Mouse (Mus musculus) bone marrow macrophage, adult 2 months (primary cell): ENCODE data around the gene Gstt1. TPM values are rescaled to one million over a fixed set of nuclear protein-coding genes. Genes with fewer than 3 reads are reported as not detected.

Experiments used
- H3K27ac ChIP-seq: 2 replicates; pipeline ENCODE4 v1.5.1; 2012; ENCODE audit warnings: low read depth, low read length; ENCODE audit not compliant: insufficient read depth
- H3K4me1 ChIP-seq: 2 replicates; pipeline ENCODE4 v1.6.1; 2012; ENCODE audit warnings: low read length; ENCODE audit not compliant: control insufficient read depth, insufficient read depth
- H3K4me3 ChIP-seq: 2 replicates; pipeline ENCODE4 v1.5.1; 2012; ENCODE audit warnings: mild to moderate bottlenecking, low read length, moderate library complexity; ENCODE audit not compliant: insufficient read depth
- CTCF ChIP-seq: IDR thresholded peaks from 2 replicates; pipeline ENCODE4 v1.5.1; 2012; ENCODE audit warnings: low read depth, mild to moderate bottlenecking, low read length, moderate library complexity
- POLR2A ChIP-seq: IDR thresholded peaks from 2 replicates; pipeline ENCODE4 v1.6.1; 2012; ENCODE audit warnings: mild to moderate bottlenecking, low read depth, low read length, borderline replicate concordance
- polyA plus RNA-seq: library from polyadenylated mRNA; stranded (reverse); fragments of >200 nt; gene quantifications from 2 replicates; pipeline ENCODE4 v1.2.4, GENCODE M21; 2012; ENCODE audit not compliant: missing spikeins, insufficient read depth, insufficient read length

Gstt1 gene
- polyA plus RNA-seq, 1 experiment = 4.1 TPM

GRCm38 (mm10) chr10:75766856-75767255 is 31.5 kb downstream of the Gstt1 start:
- H3K4me1 ChIP-seq = peaks cover 9% of the 10 kb centered on the region
- no peak overlapping the region for H3K4me3 ChIP-seq
- TF ChIP-seq CTCF (no peak), POLR2A (no peak)
- no peak overlapping the region for H3K27ac ChIP-seq

- Histone ChIP-seq H3K27ac (peak overlapping the region; percentile 52), H3K4me3 (peak overlapping the region; percentile 68), H3K4me1 (peaks cover 9% of the 10 kb centered on the region)
- TF ChIP-seq POLR2A (no peak), CTCF (peak; percentile 72)
Observed at GRCm38 (mm10) chr10:75764519-75765473, 33.6 kb downstream of the Gstt1 start.

- Histone ChIP-seq H3K27ac (peak within 1 kb of the TSS; percentile 52), H3K4me3 (peak within 1 kb of the TSS; percentile 68), H3K4me1 (peaks cover 9% of the 10 kb centered on the region)
- TF ChIP-seq POLR2A (0 out of 2 replicates have a peak, but pooled peaks have one; percentile 30), CTCF (no peak)
Observed at GRCm38 (mm10) chr10:75763682-75764518, 34.5 kb downstream of the Gstt1 start, which contains the start of gene Cabin1. Gene Cabin1, minus strand, starts transcription at chr10:75764341.

- peaks cover 9% of the 10 kb centered on the region for H3K4me1 ChIP-seq
- H3K4me3 ChIP-seq = no peak overlapping the region
- TF ChIP-seq POLR2A (no peak), CTCF (no peak)
- H3K27ac ChIP-seq = no peak overlapping the region
Observed at GRCm38 (mm10) chr10:75762413-75762812, 36.0 kb downstream of the Gstt1 start.

GRCm38 (mm10) chr10:75760311-75760710 is 38.1 kb downstream of the Gstt1 start:
- TF ChIP-seq CTCF (no peak), POLR2A (no peak)
- peaks cover 3% of the 10 kb centered on the region; the same call in 1 of the 2 replicates for H3K4me1 ChIP-seq
- H3K27ac ChIP-seq = no peak overlapping the region
- no peak overlapping the region for H3K4me3 ChIP-seq

GRCm38 (mm10) chr10:75756719-75757118 is 41.7 kb downstream of the Gstt1 start:
- no peak overlapping the region for H3K27ac ChIP-seq
- no peak overlapping the region for H3K4me3 ChIP-seq
- TF ChIP-seq POLR2A = no peak
- TF ChIP-seq CTCF = no peak
- H3K4me1 ChIP-seq = no peaks in the 10 kb centered on the region

- no peak overlapping the region for H3K4me3 ChIP-seq
- H3K27ac ChIP-seq = no peak overlapping the region
- TF ChIP-seq POLR2A (no peak), CTCF (peak; percentile 60; the same call in 1 of the 2 replicates)
- no peaks in the 10 kb centered on the region for H3K4me1 ChIP-seq
Observed at GRCm38 (mm10) chr10:75744017-75744416, 54.4 kb downstream of the Gstt1 start.

GRCm38 (mm10) chr10:75743369-75743768 is 55.0 kb downstream of the Gstt1 start:
- no peak for TF ChIP-seq POLR2A
- no peak for TF ChIP-seq CTCF
- Histone ChIP-seq H3K4me1 (no peaks in the 10 kb centered on the region), H3K4me3 (no peak overlapping the region), H3K27ac (no peak overlapping the region)

- TF ChIP-seq CTCF (no peak), POLR2A (no peak)
- Histone ChIP-seq H3K27ac (no peak overlapping the region), H3K4me3 (no peak overlapping the region), H3K4me1 (no peaks in the 10 kb centered on the region)
Observed at GRCm38 (mm10) chr10:75740866-75741265, 57.5 kb downstream of the Gstt1 start.

Other genes starting within 250 kb of the Gstt1 start
- not detected in 2 replicates for gene Lrrc75b, start 238.3 kb downstream of the Gstt1 start, polyA plus RNA-seq
- gene Ggt1, start 237.0 kb downstream of the Gstt1 start, polyA plus RNA-seq = not detected in 2 replicates
- gene Ggt5, start 209.2 kb downstream of the Gstt1 start, polyA plus RNA-seq = 8.4 and 11.6 TPM in 2 replicates
- gene Susd2, start 154.6 kb downstream of the Gstt1 start, polyA plus RNA-seq = not detected in 2 replicates
- 26.1 and 35.0 TPM in 2 replicates for gene Cabin1, start 34.2 kb downstream of the Gstt1 start, polyA plus RNA-seq
- gene Ddt, start 25.2 kb downstream of the Gstt1 start, polyA plus RNA-seq = 56.4 and 63.8 TPM in 2 replicates
- not detected in 2 replicates for gene Gm20441, start 17.6 kb downstream of the Gstt1 start, polyA plus RNA-seq
- gene Gstt3, start 17.2 kb downstream of the Gstt1 start, polyA plus RNA-seq = 12.1 and 13.1 TPM in 2 replicates
- gene Gstt4, start 24.0 kb upstream of the Gstt1 start, polyA plus RNA-seq = not detected in 2 replicates
- gene Gstt2, start 38.8 kb upstream of the Gstt1 start, polyA plus RNA-seq = 17.2 and 18.8 TPM in 2 replicates
- gene Mif, start 61.7 kb upstream of the Gstt1 start, polyA plus RNA-seq = 181 and 195 TPM in 2 replicates
- gene Derl3, start 94.8 kb upstream of the Gstt1 start, polyA plus RNA-seq = 1.0 and 1.7 TPM in 2 replicates
- 27.9 and 31.8 TPM in 2 replicates for gene Smarcb1, start 123.0 kb upstream of the Gstt1 start, polyA plus RNA-seq
- gene Chchd10, start 134.5 kb upstream of the Gstt1 start, polyA plus RNA-seq = 19.3 and 22.7 TPM in 2 replicates
- 0.59 and 0.72 TPM in 2 replicates for gene Mmp11, start 137.9 kb upstream of the Gstt1 start, polyA plus RNA-seq
- gene Gm867, start 142.1 kb upstream of the Gstt1 start, polyA plus RNA-seq = not detected in 2 replicates
- gene Vpreb3, start 144.5 kb upstream of the Gstt1 start, polyA plus RNA-seq = not detected in 2 replicates
- gene Gm5134, start 155.9 kb upstream of the Gstt1 start, polyA plus RNA-seq = 0.55 and 0.92 TPM in 2 replicates
- 5.0 and 5.6 TPM in 2 replicates for gene Zfp280b, start 234.1 kb upstream of the Gstt1 start, polyA plus RNA-seq